Mouse (Mus musculus): ENCODE measurements at regions not wholly inside any gene's neighbourhood (a gene's known extent, or its start where the extent isn't known, plus 50 kb on each side); places are given as distances from the start of the nearest gene placed in this dataset.

DNA sequence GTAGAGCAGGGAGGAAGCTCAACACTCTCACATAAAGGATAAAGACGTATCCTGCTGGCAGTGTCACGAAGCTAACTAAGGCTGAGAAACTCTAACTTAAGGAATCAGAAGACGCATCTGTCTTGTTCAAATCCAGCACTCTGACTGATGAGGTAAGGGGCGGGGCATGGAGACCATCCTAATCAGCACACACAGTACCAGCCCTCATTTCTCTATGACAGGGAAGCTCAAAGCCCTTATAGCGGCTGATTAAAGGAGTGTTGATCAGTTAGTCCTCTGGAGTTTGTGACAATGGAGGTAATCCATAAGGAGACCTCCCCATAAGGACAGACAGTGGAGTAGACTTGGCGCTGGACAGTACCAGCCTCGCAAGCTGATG lies 52.1 kb upstream of the March10 start:
- TF ChIP-seq CTCF (IDR thresholded peaks at IDR 0.05) (no peak), EP300 (IDR thresholded peaks at IDR 0.05) (no peak)
